Mouse (Mus musculus): ENCODE measurements at regions not wholly inside any gene's neighbourhood (a gene's known extent, or its start where the extent isn't known, plus 50 kb on each side); places are given as distances from the start of the nearest gene placed in this dataset.

- no peak for DNase-seq (ENCODE audit: low spot score in 2 of 2)
- no peak for TF ChIP-seq CTCF (conservative IDR thresholded peaks at IDR 0.05)
- H3K4me3 ChIP-seq, result no peak overlapping the region
- H3K27ac ChIP-seq, result no peak overlapping the region
Measured at GRCm38 (mm10) chr11:90981626-90982025, 293.5 kb upstream of the Tom1l1 start.

GRCm38 (mm10) chr11:90978234-90978633, 290.1 kb upstream of the Tom1l1 start:
- no peak overlapping the region for H3K27ac ChIP-seq
- no peak overlapping the region for H3K4me3 ChIP-seq
- TF ChIP-seq CTCF (conservative IDR thresholded peaks at IDR 0.05), result no peak
- no peak for DNase-seq (ENCODE audit: low spot score in 2 of 2)

GRCm38 (mm10) chr11:90941076-90941475, 252.9 kb upstream of the Tom1l1 start:
- DNase-seq (ENCODE audit: low spot score in 2 of 2), result no peak
- H3K4me3 ChIP-seq, result no peak overlapping the region
- H3K27ac ChIP-seq, result no peak overlapping the region
- TF ChIP-seq CTCF (conservative IDR thresholded peaks at IDR 0.05), result no peak

- no peak for DNase-seq (ENCODE audit: low spot score in 2 of 2)
- no peak overlapping the region for H3K27ac ChIP-seq
- TF ChIP-seq CTCF (conservative IDR thresholded peaks at IDR 0.05), result peak; percentile 38
- H3K4me3 ChIP-seq, result no peak overlapping the region
Measured at GRCm38 (mm10) chr11:90925738-90926137, 237.6 kb upstream of the Tom1l1 start.

- no peak for DNase-seq (ENCODE audit: low spot score in 2 of 2)
- no peak overlapping the region for H3K4me3 ChIP-seq
- TF ChIP-seq CTCF (conservative IDR thresholded peaks at IDR 0.05), result peak; percentile 34
- no peak overlapping the region for H3K27ac ChIP-seq
Measured at GRCm38 (mm10) chr11:90917782-90918181, 229.6 kb upstream of the Tom1l1 start.

GRCm38 (mm10) chr11:90894236-90894635, 206.1 kb upstream of the Tom1l1 start:
- DNase-seq (ENCODE audit: low spot score in 2 of 2), result no peak
- Histone ChIP-seq H3K27ac (no peak overlapping the region), H3K4me3 (no peak overlapping the region)
- TF ChIP-seq CTCF (conservative IDR thresholded peaks at IDR 0.05), result no peak

GRCm38 (mm10) chr11:90873122-90873521, 185.0 kb upstream of the Tom1l1 start:
- H3K27ac ChIP-seq, result no peak overlapping the region
- TF ChIP-seq CTCF (conservative IDR thresholded peaks at IDR 0.05), result no peak
- DNase-seq (ENCODE audit: low spot score in 2 of 2), result no peak
- H3K4me3 ChIP-seq, result no peak overlapping the region

- DNase-seq (ENCODE audit: low spot score in 2 of 2), result peak; percentile 41 to 61
- Histone ChIP-seq H3K27ac (no peak overlapping the region), H3K4me3 (no peak overlapping the region)
- TF ChIP-seq CTCF (conservative IDR thresholded peaks at IDR 0.05), result peak; percentile 37
Measured at GRCm38 (mm10) chr11:90871686-90872085, 183.5 kb upstream of the Tom1l1 start.

- Histone ChIP-seq H3K4me3 (no peak overlapping the region), H3K27ac (no peak overlapping the region)
- peak in 1 of 2 experiments; percentile 37 for DNase-seq (ENCODE audit: low spot score in 2 of 2)
- TF ChIP-seq CTCF (conservative IDR thresholded peaks at IDR 0.05), result no peak
Measured at GRCm38 (mm10) chr11:90863981-90864760, 176.0 kb upstream of the Tom1l1 start.

GRCm38 (mm10) chr11:90855731-90856130, 167.6 kb upstream of the Tom1l1 start:
- H3K4me3 ChIP-seq, result no peak overlapping the region
- no peak for TF ChIP-seq CTCF (conservative IDR thresholded peaks at IDR 0.05)
- no peak for DNase-seq (ENCODE audit: low spot score in 2 of 2)
- no peak overlapping the region for H3K27ac ChIP-seq

GRCm38 (mm10) chr11:90855324-90855723, 167.2 kb upstream of the Tom1l1 start:
- Histone ChIP-seq H3K4me3 (no peak overlapping the region), H3K27ac (no peak overlapping the region)
- no peak for DNase-seq (ENCODE audit: low spot score in 2 of 2)
- no peak for TF ChIP-seq CTCF (conservative IDR thresholded peaks at IDR 0.05)

- DNase-seq (ENCODE audit: low spot score in 2 of 2), result no peak
- Histone ChIP-seq H3K27ac (no peak overlapping the region), H3K4me3 (no peak overlapping the region)
- TF ChIP-seq CTCF (conservative IDR thresholded peaks at IDR 0.05), result no peak
Measured at GRCm38 (mm10) chr11:90851221-90851620, 163.1 kb upstream of the Tom1l1 start.

GRCm38 (mm10) chr11:90844925-90845319, 156.8 kb upstream of the Tom1l1 start:
- TF ChIP-seq CTCF (conservative IDR thresholded peaks at IDR 0.05), result no peak
- Histone ChIP-seq H3K27ac (no peak overlapping the region), H3K4me3 (no peak overlapping the region)
- DNase-seq (ENCODE audit: low spot score in 2 of 2), result no peak

GRCm38 (mm10) chr11:90844266-90844924, 156.2 kb upstream of the Tom1l1 start:
- no peak for TF ChIP-seq CTCF (conservative IDR thresholded peaks at IDR 0.05)
- Histone ChIP-seq H3K27ac (no peak overlapping the region), H3K4me3 (no peak overlapping the region)
- no peak for DNase-seq (ENCODE audit: low spot score in 2 of 2)
